Mouse (Mus musculus): ENCODE measurements around the gene Eef1akmt3.

GRCm38 (mm10) chr10:126993621-126994020, 47.7 kb downstream of the Eef1akmt3 start:
- TF ChIP-seq POLR2A (IDR thresholded peaks at IDR 0.05; ENCODE audit: extremely low read depth, insufficient read depth, low read length) = no peak
- TF ChIP-seq CTCF (IDR thresholded peaks at IDR 0.05; ENCODE audit: low read depth, low read length) = no peak
